Mouse (Mus musculus) layer of hippocampus, postnatal 10 days (tissue): ENCODE measurements around the gene Tmem254c. TPM values are rescaled to one million over a fixed set of nuclear protein-coding genes. Genes with fewer than 3 reads are reported as not detected.

Experiments used
- total RNA-seq, 2 experiments: library from RNA; stranded (reverse); gene quantifications; 2 replicates each; pipeline ENCODE4 v1.2.3; 2021

The Tmem254c gene
- total RNA-seq, 2 experiments from 2014 or later = 35.1 to 52.3 TPM

Other genes starting within 250 kb of the Tmem254c start
- gene Anxa11, start 225.2 kb downstream of the Tmem254c start, total RNA-seq = 10 to 100 TPM; 16.6 to 17.0 TPM
- gene Plac9a, start 164.3 kb downstream of the Tmem254c start, total RNA-seq = 1 to 10 TPM in 1 of 2 experiments, not detected in 1; 2.6 TPM
- gene Tmem254a, start 139.7 kb downstream of the Tmem254c start, total RNA-seq = 10 to 100 TPM; 13.7 to 21.2 TPM
- gene Cphx1, start 129.1 kb downstream of the Tmem254c start, total RNA-seq = not detected
- gene Duxbl1, start 88.8 kb downstream of the Tmem254c start, total RNA-seq = 1 to 10 TPM in 1 of 2 experiments, not detected in 1; 1.3 TPM
- gene Gm9780, start 24.6 kb downstream of the Tmem254c start, total RNA-seq = 10 to 100 TPM; 17.5 to 18.8 TPM
- not detected for gene Cphx2, start 14.2 kb upstream of the Tmem254c start, total RNA-seq
- not detected for gene Cphx3, start 14.9 kb upstream of the Tmem254c start, total RNA-seq
- gene Duxbl2, start 51.0 kb upstream of the Tmem254c start, total RNA-seq = 1 to 10 TPM in 1 of 2 experiments, under 1 TPM in 1; 0.22 to 1.1 TPM
- gene Plac9b, start 115.1 kb upstream of the Tmem254c start, total RNA-seq = 10 to 100 TPM; 32.8 to 47.4 TPM
- 10 to 100 TPM; 38.9 to 45.9 TPM for gene Tmem254b, start 139.7 kb upstream of the Tmem254c start, total RNA-seq
- gene Duxbl3, start 190.6 kb upstream of the Tmem254c start, total RNA-seq = 1 to 10 TPM; 2.6 to 2.9 TPM